Mouse (Mus musculus) frontal cortex, postnatal 10 days (tissue): ENCODE data around the gene Hsd11b2.
A peak's percentile ranks its signal among the peaks of the same experiment; 100 is the strongest.

ENCODE experiments used
- DNase-seq, 2 experiments: peaks; one replicate each; pipeline ENCODE4 v3.0.0; 2022; ENCODE audit warnings: low spot score in 2 of 2, mixed read lengths in 1 of 2

Gene Hsd11b2

GRCm38 (mm10) chr8:105518436-105519313 lies at the start of gene Hsd11b2:
Gene Hsd11b2, plus strand, starts transcription at chr8:105518755.
- peak in 1 of 2 experiments; percentile 43 for DNase-seq

- no peak for DNase-seq
These were observed 49.4 kb upstream of the Hsd11b2 start for GRCm38 (mm10) chr8:105469041-105469695.

- no peak for DNase-seq
These were observed 48.7 kb upstream of the Hsd11b2 start for GRCm38 (mm10) chr8:105469816-105470215.

- no peak for DNase-seq
These were observed 48.3 kb upstream of the Hsd11b2 start for GRCm38 (mm10) chr8:105470262-105470661.

- no peak for DNase-seq
These were observed 47.8 kb upstream of the Hsd11b2 start for GRCm38 (mm10) chr8:105470681-105471313.

- DNase-seq = peak; percentile 81 to 82
These were observed 47.1 kb upstream of the Hsd11b2 start, which contains the start of gene Tppp3 for GRCm38 (mm10) chr8:105471314-105472015. Gene Tppp3, minus strand, starts transcription at chr8:105471526.

- DNase-seq = no peak
These were observed 46.1 kb upstream of the Hsd11b2 start for GRCm38 (mm10) chr8:105472414-105472932.

GRCm38 (mm10) chr8:105472983-105473382 lies 45.6 kb upstream of the Hsd11b2 start:
- no peak for DNase-seq

GRCm38 (mm10) chr8:105473816-105474606 lies 44.5 kb upstream of the Hsd11b2 start:
- DNase-seq = no peak

GRCm38 (mm10) chr8:105474680-105475079 lies 43.9 kb upstream of the Hsd11b2 start:
- DNase-seq = no peak

GRCm38 (mm10) chr8:105475254-105475653 lies 43.3 kb upstream of the Hsd11b2 start:
- DNase-seq = no peak

GRCm38 (mm10) chr8:105475742-105476141 lies 42.8 kb upstream of the Hsd11b2 start:
- no peak for DNase-seq

GRCm38 (mm10) chr8:105476161-105476560 lies 42.4 kb upstream of the Hsd11b2 start:
- DNase-seq = no peak

GRCm38 (mm10) chr8:105476628-105477413 lies 41.7 kb upstream of the Hsd11b2 start:
- no peak for DNase-seq

- no peak for DNase-seq
These were observed 40.8 kb upstream of the Hsd11b2 start for GRCm38 (mm10) chr8:105477792-105478191.

GRCm38 (mm10) chr8:105481013-105481412 lies 37.5 kb upstream of the Hsd11b2 start:
- DNase-seq = no peak

- DNase-seq = no peak
These were observed 37.1 kb upstream of the Hsd11b2 start for GRCm38 (mm10) chr8:105481453-105481852.

- no peak for DNase-seq
These were observed 36.4 kb upstream of the Hsd11b2 start for GRCm38 (mm10) chr8:105482123-105482522.

GRCm38 (mm10) chr8:105483212-105484029 lies 35.1 kb upstream of the Hsd11b2 start:
- no peak for DNase-seq
